Mouse (Mus musculus) heart, adult 9 months (tissue): ENCODE results near the gene Hist1h1b.

Source experiments
- DNase-seq, 2 experiments: peaks; one replicate each; pipeline ENCODE4 v3.0.0; 2022; ENCODE audit warnings: low spot score in 2 of 2

Hist1h1b gene

DNA sequence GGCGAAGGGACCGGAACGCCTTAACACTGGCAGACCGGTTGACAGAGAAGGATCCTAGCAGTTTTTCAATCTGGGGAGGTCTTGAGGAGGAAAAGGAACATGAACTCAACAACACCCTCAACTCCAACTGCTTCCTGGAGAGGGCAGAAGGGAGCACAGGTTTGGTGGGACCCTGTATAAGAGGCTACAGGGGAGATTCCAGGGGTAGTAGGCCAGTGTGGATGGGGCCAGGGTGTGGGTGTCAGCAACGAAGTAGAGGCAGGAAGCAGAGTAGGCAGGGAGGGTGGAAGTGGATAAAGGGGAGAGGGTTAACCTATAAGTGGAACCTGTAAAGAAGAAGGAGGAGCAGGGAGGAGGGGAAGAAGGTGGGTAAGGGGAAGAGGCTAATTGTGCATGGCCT lies 47.0 kb downstream of the Hist1h1b start:
- no peak for DNase-seq
